Mouse (Mus musculus) bone marrow macrophage, adult 2 months (primary cell): Measurements from ENCODE around the gene Gm5868.

Experiments used
- CTCF ChIP-seq: IDR thresholded peaks from 2 replicates; pipeline ENCODE4 v1.5.1; 2012; ENCODE audit warnings: low read depth, mild to moderate bottlenecking, low read length, moderate library complexity
- POLR2A ChIP-seq: IDR thresholded peaks from 2 replicates; pipeline ENCODE4 v1.6.1; 2012; ENCODE audit warnings: mild to moderate bottlenecking, low read depth, low read length, borderline replicate concordance

GRCm38 (mm10) chr5:72634791-72635271, 47.5 kb upstream of the Gm5868 start:
- no peak for TF ChIP-seq CTCF
- TF ChIP-seq POLR2A = no peak
